Mouse (Mus musculus): ENCODE results near the gene Rfc2.

Gene Rfc2

DNA sequence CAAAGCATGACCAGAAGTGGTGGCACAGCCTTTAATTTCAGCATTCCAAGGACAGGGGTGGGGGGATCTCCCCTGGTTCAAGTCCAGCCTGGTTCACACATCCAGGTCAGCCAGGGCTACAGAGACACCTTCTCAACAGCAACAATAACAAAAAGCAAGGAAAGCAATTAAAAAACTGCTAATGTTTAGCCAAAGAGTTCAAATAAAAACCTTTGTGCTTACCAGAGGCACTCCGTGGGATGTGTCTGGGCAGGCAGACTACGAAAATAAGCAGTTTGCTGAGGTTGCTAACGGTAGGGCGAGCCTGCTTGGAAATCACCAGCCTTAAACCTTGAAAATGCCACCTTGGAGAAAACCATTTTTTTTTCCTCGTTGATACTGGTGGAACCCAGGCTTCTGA lies at the start of gene Rfc2:
Gene Rfc2, plus strand, starts transcription at position 221 of the 400 bp plus-strand sequence.
- DNase-seq (ENCODE audit: low spot score in 2 of 2), result no peak

DNA sequence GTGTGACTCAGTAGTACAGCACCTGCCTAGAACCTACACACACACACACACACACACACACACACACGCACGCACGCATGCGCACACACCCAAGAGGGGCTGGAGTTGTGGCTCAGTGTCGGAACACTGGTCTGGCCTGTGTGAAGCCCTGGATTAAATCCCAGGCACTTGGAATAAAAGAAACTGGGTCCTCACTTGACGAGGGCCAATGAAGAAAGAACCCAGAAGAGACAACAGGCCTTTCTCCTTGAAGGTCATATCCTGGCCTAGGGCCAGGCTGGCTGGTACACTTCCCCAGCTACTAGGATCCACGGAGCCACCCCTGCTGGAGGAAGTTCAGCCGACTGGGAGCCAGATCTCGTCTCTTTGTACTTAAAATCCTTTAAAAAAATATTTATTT lies 49.6 kb upstream of the Rfc2 start:
- DNase-seq (ENCODE audit: low spot score in 2 of 2), result no peak

DNA sequence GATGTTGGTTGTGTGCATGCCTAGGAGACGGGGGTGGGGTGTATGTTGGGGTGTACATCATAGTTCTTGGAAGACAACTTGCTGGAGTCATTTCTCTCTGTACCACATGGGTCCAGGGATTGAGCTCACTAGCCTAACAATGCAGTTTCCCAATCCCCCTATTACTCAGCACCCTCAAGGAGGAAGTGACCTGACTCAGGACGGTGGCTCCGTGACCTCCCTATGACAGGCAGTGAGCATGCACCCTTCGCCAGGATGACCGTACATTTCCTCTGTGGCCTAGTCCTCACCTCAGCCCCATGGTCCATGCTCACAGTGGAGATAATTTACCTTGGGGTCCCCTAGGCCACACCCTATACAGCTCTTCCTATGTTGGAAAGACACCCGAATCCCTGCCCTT lies 48.7 kb upstream of the Rfc2 start:
- DNase-seq (ENCODE audit: low spot score in 2 of 2), result no peak

DNA sequence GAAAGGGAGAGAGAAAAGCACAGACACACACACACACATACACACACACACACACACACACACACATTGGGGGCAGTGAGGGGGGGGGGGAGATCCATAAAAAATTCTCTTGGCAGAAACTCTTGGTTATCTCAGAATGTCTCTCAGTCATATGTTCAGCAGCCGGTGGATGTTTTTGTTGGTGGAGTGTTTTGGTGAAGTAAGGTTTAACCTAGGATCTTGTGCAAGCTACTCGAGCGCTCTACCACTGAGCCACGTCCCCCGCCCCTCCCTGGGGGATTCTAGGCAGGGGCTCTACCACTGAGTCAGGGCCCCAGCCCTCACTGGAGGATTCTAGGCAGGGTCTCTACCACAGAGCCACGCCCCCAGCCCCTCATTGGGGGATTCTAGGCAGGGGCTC lies 45.1 kb upstream of the Rfc2 start:
- no peak for DNase-seq (ENCODE audit: low spot score in 2 of 2)

DNA sequence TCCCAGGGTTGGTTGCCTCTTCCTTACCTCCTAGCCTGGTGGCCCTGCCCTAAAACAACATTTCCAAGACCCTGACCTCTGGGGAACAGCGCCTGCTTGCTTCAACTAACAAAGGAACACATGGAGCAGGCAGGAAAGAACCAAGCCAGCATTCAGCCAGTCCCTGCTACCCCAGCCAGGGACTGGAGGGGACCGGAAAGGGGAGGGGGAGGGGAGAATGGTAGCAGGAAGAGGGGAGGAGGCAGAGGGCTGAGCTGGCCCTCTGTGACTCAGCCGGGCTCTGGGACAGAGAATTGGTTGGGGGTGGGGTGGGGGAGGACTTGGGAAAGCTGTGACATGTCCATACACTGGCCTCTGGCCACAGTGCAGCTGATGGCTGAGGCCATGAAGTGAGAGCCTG lies 41.3 kb upstream of the Rfc2 start:
- DNase-seq (ENCODE audit: low spot score in 2 of 2), result no peak

DNA sequence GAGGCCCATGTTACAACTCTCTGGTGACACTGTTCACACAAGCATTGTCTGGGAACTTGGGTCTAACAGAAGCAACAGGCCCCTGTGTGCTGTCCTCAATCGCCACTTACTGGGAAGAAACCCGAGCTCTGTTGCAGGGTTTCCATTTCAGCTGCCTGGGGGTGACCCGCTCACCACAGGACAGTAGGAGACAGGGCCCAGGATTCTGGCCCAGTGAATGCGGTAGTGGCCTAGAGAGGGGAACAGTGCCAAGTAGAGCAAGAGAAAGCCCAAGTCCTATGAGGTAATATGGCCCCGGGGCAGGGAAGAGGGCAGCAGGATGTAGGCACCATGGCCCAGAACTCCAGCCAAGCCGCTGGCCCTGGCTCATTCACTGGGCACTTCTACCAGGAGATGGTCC lies 40.3 kb upstream of the Rfc2 start:
- DNase-seq (ENCODE audit: low spot score in 2 of 2), result no peak

- DNase-seq (ENCODE audit: low spot score in 2 of 2), result no peak
These were observed 39.5 kb upstream of the Rfc2 start for GRCm38 (mm10) chr5:134541640-134542039.

DNA sequence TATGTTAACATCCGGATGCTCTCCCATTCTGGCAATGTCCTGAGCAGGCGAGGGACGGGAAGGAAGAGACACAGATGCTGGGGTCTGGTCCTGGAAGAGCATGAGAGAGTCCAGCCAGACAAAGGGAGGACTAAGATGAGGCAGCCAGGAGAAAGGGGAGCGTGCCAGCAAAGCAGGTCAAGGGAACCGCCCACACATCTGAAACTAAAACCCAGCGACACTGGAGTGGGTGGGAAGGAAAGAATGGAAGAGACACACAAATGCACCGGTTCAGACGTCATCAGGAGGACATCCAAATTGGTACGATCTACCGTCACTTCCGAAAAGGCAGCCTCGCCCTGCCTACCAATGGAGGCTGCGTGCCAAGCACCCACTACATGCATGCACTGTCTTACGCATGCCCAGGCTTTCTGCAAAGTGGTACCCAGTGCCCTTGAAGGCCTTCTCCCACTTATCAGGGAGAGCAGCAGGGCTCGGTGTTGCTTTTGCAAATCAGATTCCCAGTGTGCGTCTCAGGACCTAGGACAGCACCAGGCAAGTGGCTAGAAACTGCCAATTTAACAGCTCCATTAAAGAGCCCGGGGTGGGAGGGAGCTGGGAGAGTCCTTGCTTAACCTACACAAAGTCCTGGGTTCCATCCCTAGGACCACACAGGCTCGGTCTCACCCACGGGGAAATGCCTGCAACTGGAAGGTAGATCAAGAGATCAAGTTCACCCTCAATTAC lies 36.5 kb upstream of the Rfc2 start:
- peak; percentile 53 to 80 for DNase-seq (ENCODE audit: low spot score in 2 of 2)

GRCm38 (mm10) chr5:134545242-134545629 lies 35.9 kb upstream of the Rfc2 start:
- DNase-seq (ENCODE audit: low spot score in 2 of 2), result no peak

DNA sequence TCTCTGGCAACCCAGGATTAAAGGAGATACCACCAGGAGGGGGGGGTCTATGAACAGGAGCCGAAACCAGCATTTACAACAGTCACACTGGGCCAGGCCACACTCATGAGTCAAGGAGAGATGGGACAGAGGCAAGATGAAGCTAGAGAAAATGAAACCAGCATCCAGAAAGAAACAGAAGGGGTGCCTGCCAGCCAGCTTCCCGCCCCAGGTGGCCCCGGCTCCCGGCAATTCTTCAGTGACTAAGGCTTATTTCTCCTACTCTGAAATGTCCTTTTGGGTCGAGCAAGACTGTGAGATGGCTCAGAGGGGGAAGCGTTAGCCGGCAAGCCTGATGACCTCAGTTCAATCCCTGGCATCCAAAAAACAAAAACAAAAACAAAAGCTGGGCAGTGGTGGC lies 34.4 kb upstream of the Rfc2 start:
- DNase-seq (ENCODE audit: low spot score in 2 of 2), result no peak

GRCm38 (mm10) chr5:134548306-134548705 lies 32.9 kb upstream of the Rfc2 start:
- no peak for DNase-seq (ENCODE audit: low spot score in 2 of 2)

- DNase-seq (ENCODE audit: low spot score in 2 of 2), result no peak
These were observed 31.5 kb upstream of the Rfc2 start for GRCm38 (mm10) chr5:134549640-134550168.

DNA sequence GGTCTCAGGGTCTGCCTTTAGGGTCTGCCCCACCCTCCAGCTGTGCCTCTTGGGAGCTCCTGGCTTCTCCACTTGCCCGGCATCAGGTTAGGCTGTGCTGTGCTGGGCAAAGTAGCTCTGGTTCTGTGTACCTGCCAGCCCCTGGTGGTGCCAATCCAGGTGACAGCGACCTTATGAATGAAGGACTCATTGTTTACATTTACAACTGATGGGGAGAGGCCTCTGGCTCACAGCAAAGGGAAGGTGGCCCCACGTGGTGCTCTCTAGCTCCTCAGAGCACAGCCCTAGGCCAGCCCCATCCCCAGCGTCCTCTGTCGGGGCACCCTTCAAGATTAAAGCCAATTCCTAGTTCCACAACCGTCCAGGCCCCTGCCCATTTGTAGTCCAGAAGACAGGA lies 30.3 kb upstream of the Rfc2 start:
- no peak for DNase-seq (ENCODE audit: low spot score in 2 of 2)

- DNase-seq (ENCODE audit: low spot score in 2 of 2), result peak in 1 of 2 experiments; percentile 49
These were observed 29.7 kb upstream of the Rfc2 start for GRCm38 (mm10) chr5:134551233-134552109.

- DNase-seq (ENCODE audit: low spot score in 2 of 2), result peak; percentile 97
These were observed 28.8 kb upstream of the Rfc2 start, which contains the start of gene Clip2 for GRCm38 (mm10) chr5:134552110-134552972. TSS of gene Clip2 (minus strand) at chr5:134552434.

DNA sequence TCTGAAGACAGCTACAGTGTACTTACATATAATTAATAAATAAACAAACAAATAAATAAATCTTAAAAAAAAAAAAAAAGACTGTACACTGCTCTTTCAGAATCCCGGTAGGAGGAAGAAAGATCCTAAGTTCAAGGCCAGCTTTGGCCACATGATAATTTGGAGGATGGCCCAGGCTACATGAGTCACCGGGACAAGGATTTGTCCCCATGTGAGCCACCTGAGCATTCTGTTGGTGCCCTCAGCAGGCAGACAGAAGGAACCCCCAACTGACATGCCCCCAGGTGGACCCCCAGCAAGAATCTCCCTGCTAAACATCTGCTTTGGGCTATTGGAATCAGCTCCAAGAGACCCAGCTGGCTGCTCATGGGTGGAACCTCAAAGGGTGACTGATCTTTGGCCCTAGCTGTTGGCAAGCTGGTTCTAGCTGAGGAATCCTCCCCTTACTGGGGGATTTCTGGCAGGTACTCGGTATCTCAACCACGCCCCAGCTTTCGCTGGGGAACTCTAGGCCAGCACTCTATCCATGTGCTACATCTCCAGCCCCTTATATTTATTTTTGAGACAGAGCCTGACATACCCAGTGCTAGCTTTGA lies 27.1 kb upstream of the Rfc2 start:
- DNase-seq (ENCODE audit: low spot score in 2 of 2), result no peak

GRCm38 (mm10) chr5:134555463-134556164 lies 25.6 kb upstream of the Rfc2 start:
- DNase-seq (ENCODE audit: low spot score in 2 of 2), result peak; percentile 83 to 84

- DNase-seq (ENCODE audit: low spot score in 2 of 2), result no peak
These were observed 21.1 kb upstream of the Rfc2 start, which contains the start of gene Syna for GRCm38 (mm10) chr5:134560071-134560449. TSS of gene Syna (minus strand) at chr5:134560171.

- no peak for DNase-seq (ENCODE audit: low spot score in 2 of 2)
These were observed 20.6 kb upstream of the Rfc2 start for GRCm38 (mm10) chr5:134560450-134561171.

DNA sequence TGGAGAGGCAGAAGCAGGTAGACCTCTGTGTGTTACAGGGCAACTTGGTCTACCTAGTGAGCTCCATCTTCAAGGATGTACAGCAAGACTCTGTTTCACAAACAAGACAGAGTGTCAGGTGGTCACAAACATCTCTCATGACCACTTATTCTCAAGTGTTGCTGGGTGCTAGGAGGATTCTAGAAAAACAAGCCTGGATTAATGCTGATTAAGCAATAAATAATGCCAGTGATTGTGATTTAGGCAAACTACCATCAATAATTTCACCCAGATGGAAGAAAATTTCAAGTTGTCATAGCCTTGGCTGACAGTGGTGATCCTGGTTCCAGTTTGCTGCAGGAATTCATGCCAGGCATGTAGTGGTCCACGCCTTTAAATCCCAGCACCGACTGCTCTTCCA lies 16.9 kb upstream of the Rfc2 start:
- DNase-seq (ENCODE audit: low spot score in 2 of 2), result no peak

Measured in right cerebral cortex, postnatal 36 days (tissue).